Mouse (Mus musculus) embryonic facial prominence, embryonic 11.5 days (tissue): Measurements from ENCODE around the gene Uba52. TPM values are rescaled to one million over a fixed set of nuclear protein-coding genes. Genes with fewer than 3 reads are reported as not detected.

Source experiments
- ATAC-seq: fragments of 200-750 bp; cut with Nextera tagmentation; replicated peaks from 2 replicates; pipeline ENCODE4 v1.8.0; 2017; ENCODE audit warnings: low read depth; ENCODE audit not compliant: insufficient number of reproducible peaks, low FRiP score, low TSS enrichment
- DNase-seq: peaks from one replicate; pipeline ENCODE4 v3.0.0-alpha.2; 2015; ENCODE audit warnings: low spot score
- H3K27ac ChIP-seq: fragments of 300-500 bp; sonication (generic); replicated peaks from 2 replicates; pipeline ENCODE4 v1.5.1; 2014; ENCODE audit warnings: mild to moderate bottlenecking, low read depth, low read length, control low read depth
- H3K27me3 ChIP-seq: fragments of 300-500 bp; sonication (generic); 2 replicates; pipeline ENCODE4 v1.6.1; 2014; ENCODE audit warnings: mild to moderate bottlenecking, low read length, moderate library complexity, mixed read lengths; ENCODE audit not compliant: control insufficient read depth, insufficient read depth
- H3K36me3 ChIP-seq: fragments of 300-500 bp; sonication (generic); replicated peaks from 2 replicates; pipeline ENCODE4 v1.6.1; 2014; ENCODE audit warnings: low read depth, mild to moderate bottlenecking, low read length, moderate library complexity, mixed read lengths; ENCODE audit not compliant: control insufficient read depth, insufficient read depth
- H3K4me1 ChIP-seq: fragments of 300-500 bp; sonication (generic); 2 replicates; pipeline ENCODE4 v1.6.1; 2014; ENCODE audit warnings: low read length, mixed read lengths; ENCODE audit not compliant: control insufficient read depth, insufficient read depth
- H3K4me2 ChIP-seq: fragments of 300-500 bp; sonication (generic); 2 replicates; pipeline ENCODE4 v1.6.1; 2014; ENCODE audit warnings: low read depth, mild to moderate bottlenecking, control low read depth, low read length, moderate library complexity
- H3K4me3 ChIP-seq: fragments of 300-500 bp; sonication (generic); 2 replicates; pipeline ENCODE4 v1.5.1; 2014; ENCODE audit warnings: low read depth, low read length, control low read depth
- H3K9ac ChIP-seq: fragments of 300-500 bp; sonication (generic); replicated peaks from 2 replicates; pipeline ENCODE4 v1.6.1; 2014; ENCODE audit warnings: mild to moderate bottlenecking, control low read depth, low read length
- H3K9me3 ChIP-seq: fragments of 300-500 bp; sonication (generic); replicated peaks from 2 replicates; pipeline ENCODE4 v1.6.1; 2016; ENCODE audit warnings: mild to moderate bottlenecking, low read length, inconsistent platforms, mixed read lengths; ENCODE audit not compliant: control insufficient read depth
- WGBS: fragments of 180-500 bp; shearing (Covaris S2); extraction: QIAGEN DNeasy Blood & Tissue Kit; methylation state at CpG from one replicate; pipeline ENCODE4 v1.1.7; 2014; 5-methylcytosine and 5-hydroxymethylcytosine counted together
- polyA plus RNA-seq: library from polyadenylated mRNA; unstranded; fragments of >200 nt; fragmentation: Nextera tagmentation; extraction: Ambion mirVana; gene quantifications from 2 replicates; pipeline ENCODE4 v1.2.1, GENCODE M21; 2014

The Uba52 gene
- polyA plus RNA-seq, 1 experiment from 2014 or later, result 783 TPM

DNA sequence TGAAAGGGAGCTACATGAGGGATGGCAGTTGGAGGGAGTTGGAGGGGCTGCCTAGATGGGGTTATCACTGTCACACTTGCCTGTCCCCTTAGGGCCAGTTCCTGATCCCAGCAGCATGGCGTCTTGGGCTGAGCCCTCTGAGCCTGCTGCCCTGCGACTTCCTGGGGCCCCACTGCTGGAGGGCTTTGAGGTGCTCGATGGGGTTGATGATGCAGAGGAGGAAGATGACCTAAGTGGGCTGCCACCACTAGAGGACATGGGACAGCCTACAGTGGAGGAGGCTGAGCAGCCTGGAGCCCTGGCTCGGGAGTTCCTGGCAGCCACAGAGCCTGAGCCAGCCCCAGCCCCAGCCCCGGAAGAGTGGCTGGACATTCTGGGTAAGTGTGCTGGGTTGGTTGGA lies 18.7 kb upstream of the Uba52 start:
- H3K27me3 ChIP-seq, result no peaks in the 10 kb centered on the region
- no peak overlapping the region for H3K4me2 ChIP-seq
- 77% methylated on average over 5 of the region's 5 CpGs for WGBS
- H3K4me1 ChIP-seq, result no peaks in the 10 kb centered on the region; the same call in none of the 2 replicates
- H3K4me3 ChIP-seq, result no peak overlapping the region
- H3K36me3 ChIP-seq, result peaks cover 12% of the 10 kb centered on the region
- H3K9ac ChIP-seq, result no peak overlapping the region
- H3K27ac ChIP-seq, result no peak overlapping the region
- ATAC-seq, result no peak
- no peak for DNase-seq
- no peaks in the 10 kb centered on the region for H3K9me3 ChIP-seq

DNA sequence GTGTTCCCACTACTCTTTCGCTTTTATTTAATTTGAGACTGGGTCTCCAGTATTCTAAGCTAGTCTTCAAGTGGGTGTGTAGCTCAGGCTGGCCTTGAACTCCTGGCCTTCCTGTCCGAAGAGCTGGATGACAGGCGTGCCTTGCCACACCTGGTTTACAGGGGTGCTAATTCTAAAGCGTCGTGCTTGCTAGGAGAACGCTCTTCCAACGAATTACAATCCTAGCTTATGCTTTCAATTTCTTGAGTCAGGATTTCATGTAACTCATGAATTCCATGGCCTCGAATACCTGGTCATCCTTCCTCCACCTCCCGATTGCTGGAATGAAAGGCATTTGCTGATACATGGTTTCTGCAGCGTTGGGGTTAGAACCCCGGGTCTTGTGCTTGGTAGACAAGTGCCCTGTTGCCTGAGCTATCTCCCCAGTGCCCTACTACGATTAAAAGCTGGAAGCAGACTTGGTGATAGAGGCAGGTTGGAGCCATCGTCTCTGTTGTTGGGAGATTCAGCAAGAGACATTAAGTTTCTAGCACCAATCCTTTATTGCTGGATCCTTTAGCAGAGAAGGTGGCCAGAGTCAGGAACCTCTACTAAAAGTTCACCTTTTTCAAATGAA lies 17.7 kb upstream of the Uba52 start:
- no peak overlapping the region for H3K27ac ChIP-seq
- peak overlapping the region; percentile 88 for H3K4me3 ChIP-seq
- H3K9me3 ChIP-seq, result no peaks in the 10 kb centered on the region
- peak overlapping the region; percentile 79 for H3K4me2 ChIP-seq
- H3K27me3 ChIP-seq, result no peaks in the 10 kb centered on the region
- DNase-seq (no peak), ATAC-seq (no peak)
- WGBS, result 33% methylated on average over 13 of the region's 13 CpGs
- H3K36me3 ChIP-seq, result peaks cover 12% of the 10 kb centered on the region
- H3K4me1 ChIP-seq, result no peaks in the 10 kb centered on the region; the same call in none of the 2 replicates
- peak overlapping the region; percentile 95 for H3K9ac ChIP-seq

DNA sequence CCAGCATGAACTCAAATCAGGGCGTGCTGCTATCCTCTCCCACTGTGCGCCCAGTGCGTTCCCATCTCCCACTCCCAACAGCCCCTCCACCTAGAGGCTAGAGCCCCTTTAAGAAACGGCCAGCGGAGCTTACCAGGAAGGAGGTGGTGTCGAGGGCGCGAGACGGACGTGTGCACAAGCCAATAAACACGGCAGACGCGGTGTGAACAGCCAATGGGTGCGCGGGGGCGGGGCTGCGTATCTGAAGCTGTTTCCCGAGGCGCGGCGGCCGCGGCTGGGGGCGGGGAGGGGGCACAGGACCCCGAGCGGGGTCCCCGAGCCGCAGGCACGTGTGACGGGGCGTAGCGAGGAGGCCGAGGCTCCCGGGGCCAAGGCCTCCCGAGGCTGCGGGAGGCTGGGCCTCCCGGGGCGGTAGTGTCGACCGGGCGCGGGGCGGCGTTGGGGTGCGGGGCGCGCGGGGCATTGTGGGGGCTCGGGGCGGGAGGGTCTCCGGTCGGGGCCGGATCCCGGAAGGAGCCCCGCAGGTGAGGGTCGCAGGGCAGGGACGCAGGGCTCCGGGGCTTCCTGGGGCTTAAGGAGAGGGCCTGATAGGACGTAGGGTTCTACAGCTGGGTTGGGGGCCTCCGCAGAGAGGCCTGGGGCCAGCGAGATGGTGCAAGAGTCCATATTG lies 17.0 kb upstream of the Uba52 start, which contains the start of the genes Fkbp8 and Kxd1:
Gene Fkbp8 (plus strand): TSS at position 213 of the 670 bp plus-strand sequence.
Gene Kxd1 (minus strand): TSS at position 445 of the 670 bp plus-strand sequence.
- Histone ChIP-seq H3K9me3 (no peaks in the 10 kb centered on the region), H3K9ac (peak within 1 kb of the TSS; percentile 95), H3K4me3 (peak within 1 kb of the TSS; percentile 88), H3K27ac (peak within 1 kb of the TSS; percentile 82), H3K4me2 (peak within 1 kb of the TSS; percentile 79), H3K36me3 (peaks cover 12% of the 10 kb centered on the region; the same call in 1 of the 2 replicates), H3K4me1 (no peaks in the 10 kb centered on the region; the same call in none of the 2 replicates), H3K27me3 (no peaks in the 10 kb centered on the region)
- ATAC-seq (peak; percentile 92), DNase-seq (peak; percentile 98)
- WGBS, result 1% methylated on average over 60 of the region's 61 CpGs

DNA sequence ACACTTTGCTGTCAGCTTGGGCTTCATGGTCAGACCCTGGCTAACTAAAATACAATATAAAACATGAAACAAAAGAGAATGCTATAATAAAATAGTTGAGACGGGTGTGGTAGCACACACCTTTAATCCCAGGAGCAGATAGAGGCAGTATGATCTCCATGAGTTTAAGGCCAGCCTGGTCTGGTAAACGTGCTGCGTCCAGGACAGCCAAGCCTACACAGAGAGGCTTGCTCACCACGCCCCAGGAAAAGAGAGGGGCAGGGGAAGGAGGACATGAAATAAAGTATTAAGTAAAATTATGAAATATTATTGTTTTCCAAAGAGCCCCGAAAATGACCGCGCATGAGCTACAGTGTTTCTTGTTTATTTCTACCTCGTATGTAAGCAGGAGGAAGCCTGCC lies 16.5 kb upstream of the Uba52 start:
- H3K4me2 ChIP-seq, result peak overlapping the region; percentile 79
- ATAC-seq, result no peak
- no peak for DNase-seq
- H3K27ac ChIP-seq, result no peak overlapping the region
- H3K4me3 ChIP-seq, result peak overlapping the region; percentile 88
- no peaks in the 10 kb centered on the region; the same call in none of the 2 replicates for H3K4me1 ChIP-seq
- H3K9me3 ChIP-seq, result no peaks in the 10 kb centered on the region
- WGBS, result 5% methylated on average over 8 of the region's 8 CpGs
- H3K9ac ChIP-seq, result peak overlapping the region; percentile 95
- no peaks in the 10 kb centered on the region for H3K27me3 ChIP-seq
- H3K36me3 ChIP-seq, result peaks cover 9% of the 10 kb centered on the region; the same call in 1 of the 2 replicates

DNA sequence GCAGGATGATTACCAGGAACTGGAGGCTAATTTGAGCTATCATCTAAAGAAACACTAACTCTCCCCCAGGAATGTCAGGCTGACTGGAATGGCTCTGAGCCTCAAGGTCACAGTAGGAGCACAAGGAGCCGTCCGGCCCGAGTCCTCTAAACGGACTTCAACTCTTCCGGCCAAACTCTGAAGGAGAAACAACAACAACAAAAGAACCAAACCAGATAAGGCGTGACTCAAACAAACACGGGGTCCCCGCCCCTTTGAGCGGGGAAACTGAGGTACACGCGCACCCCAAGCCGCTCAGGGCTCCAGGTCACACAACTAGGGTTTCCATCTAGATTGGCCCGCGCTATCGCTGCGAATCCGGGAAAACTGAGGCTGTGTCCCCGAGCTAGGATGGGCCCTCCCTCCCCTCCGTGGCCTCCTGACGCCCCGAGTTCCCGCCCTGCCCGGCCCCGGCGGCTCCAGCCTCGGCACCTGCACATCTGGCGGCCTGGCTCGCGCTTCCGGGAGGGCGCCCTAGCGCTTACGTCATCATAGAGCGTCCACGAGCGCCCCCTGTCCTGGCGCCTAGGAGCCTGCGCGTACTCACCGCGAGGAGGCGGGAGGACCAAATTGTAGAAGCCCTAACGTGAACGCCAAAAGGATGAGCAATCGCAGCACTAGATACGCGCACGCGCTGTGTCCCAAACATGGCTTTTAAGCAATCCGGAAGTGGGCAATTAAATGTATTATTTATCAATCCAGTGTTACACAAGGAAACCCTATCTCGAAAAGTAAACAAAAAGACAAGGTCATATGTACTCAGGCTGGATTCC lies 12.2 kb upstream of the Uba52 start:
- H3K27me3 ChIP-seq, result no peaks in the 10 kb centered on the region
- H3K9ac ChIP-seq, result peak overlapping the region; percentile 67
- no peaks in the 10 kb centered on the region; the same call in 1 of the 2 replicates for H3K4me1 ChIP-seq
- peak; percentile 75 for ATAC-seq
- no peaks in the 10 kb centered on the region for H3K36me3 ChIP-seq
- under 1% methylated on average over 51 of the region's 51 CpGs for WGBS
- peak overlapping the region; percentile 68 for H3K4me3 ChIP-seq
- DNase-seq, result peak; percentile 98
- peak overlapping the region; percentile 49 for H3K27ac ChIP-seq
- peak overlapping the region; percentile 82 for H3K4me2 ChIP-seq
- no peaks in the 10 kb centered on the region for H3K9me3 ChIP-seq

DNA sequence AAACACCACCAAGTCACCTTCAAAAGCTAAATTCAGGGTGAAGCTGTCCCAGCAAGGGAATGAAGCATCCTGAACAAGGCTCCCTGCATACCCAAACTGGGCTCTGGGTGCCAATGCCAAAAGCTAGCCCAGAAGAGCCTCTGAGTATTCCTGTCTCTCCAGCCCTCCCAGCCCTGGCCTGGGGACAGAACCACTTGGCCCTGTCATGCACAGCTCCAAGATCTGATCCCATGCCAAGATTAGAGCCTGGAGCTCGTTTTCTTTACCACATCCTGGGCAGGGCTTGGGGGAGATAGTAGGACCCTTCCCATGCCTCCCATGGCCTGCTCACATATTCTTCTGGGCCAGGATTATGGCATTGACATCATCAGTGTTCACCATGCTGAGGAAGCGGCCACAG lies 9.0 kb upstream of the Uba52 start:
- Histone ChIP-seq H3K36me3 (no peaks in the 10 kb centered on the region), H3K9ac (no peak overlapping the region), H3K27me3 (no peaks in the 10 kb centered on the region), H3K4me2 (no peak overlapping the region), H3K9me3 (no peaks in the 10 kb centered on the region), H3K4me3 (no peak overlapping the region), H3K4me1 (no peaks in the 10 kb centered on the region; the same call in 1 of the 2 replicates), H3K27ac (no peak overlapping the region)
- DNase-seq (no peak), ATAC-seq (no peak)
- 67% methylated on average over 2 of the region's 2 CpGs for WGBS

DNA sequence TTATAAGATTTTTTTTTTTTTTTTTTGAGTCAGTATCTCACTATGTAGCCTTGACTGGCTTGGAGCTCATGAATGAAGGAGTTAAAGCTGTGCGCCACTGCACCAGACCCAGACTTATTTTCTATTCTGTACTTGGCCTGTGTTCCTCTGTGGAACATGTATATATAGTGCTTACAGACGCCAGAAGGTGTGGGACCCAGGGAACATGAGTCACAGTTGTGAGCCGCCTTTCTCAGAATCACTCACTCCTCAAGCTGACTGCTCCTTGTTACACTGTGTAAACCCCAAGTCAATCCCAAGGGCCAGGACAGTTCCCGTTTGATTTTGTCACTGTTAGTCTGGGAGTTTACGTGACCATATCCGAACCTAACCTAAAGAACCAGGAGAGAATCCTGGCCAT lies 8.4 kb upstream of the Uba52 start:
- Histone ChIP-seq H3K9me3 (no peaks in the 10 kb centered on the region), H3K27ac (no peak overlapping the region), H3K4me2 (no peak overlapping the region), H3K4me3 (no peak overlapping the region), H3K27me3 (no peaks in the 10 kb centered on the region), H3K4me1 (no peaks in the 10 kb centered on the region; the same call in 1 of the 2 replicates), H3K36me3 (no peaks in the 10 kb centered on the region), H3K9ac (no peak overlapping the region)
- DNase-seq (no peak), ATAC-seq (no peak)
- WGBS, result 91% methylated on average over 6 of the region's 6 CpGs
